Mouse (Mus musculus): ENCODE measurements around the gene Cln6.
"Not testable (repeated sequence)": the region's sequence is repeated elsewhere in the genome, so short reads cannot be mapped to it uniquely, and the experiment has no call there.

Cln6 gene

GRCm38 (mm10) chr9:62829877-62830276 is 8.7 kb upstream of the Cln6 start:
- DNase-seq (ENCODE audit: low read depth) = no peak

DNA sequence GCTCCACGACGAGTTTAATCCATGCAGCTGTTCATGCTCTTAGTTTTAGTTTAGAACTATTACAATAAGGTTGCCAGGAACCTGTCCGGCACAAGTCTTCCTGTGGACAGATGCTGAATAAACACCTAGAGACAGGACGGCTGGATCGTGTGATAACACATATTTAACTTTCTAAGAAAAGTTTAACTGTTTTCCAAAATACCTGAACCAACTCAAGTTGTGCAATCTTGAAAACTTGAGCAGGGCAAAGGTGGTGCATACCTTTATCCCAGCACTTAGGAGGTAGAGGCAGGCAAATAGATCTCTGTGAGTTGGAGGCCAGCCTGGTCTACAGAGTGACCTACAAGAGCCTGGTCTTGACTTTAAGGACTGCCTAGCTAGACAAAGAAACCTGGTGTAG is 3.7 kb upstream of the Cln6 start:
- no peak for DNase-seq (ENCODE audit: low read depth)

DNA sequence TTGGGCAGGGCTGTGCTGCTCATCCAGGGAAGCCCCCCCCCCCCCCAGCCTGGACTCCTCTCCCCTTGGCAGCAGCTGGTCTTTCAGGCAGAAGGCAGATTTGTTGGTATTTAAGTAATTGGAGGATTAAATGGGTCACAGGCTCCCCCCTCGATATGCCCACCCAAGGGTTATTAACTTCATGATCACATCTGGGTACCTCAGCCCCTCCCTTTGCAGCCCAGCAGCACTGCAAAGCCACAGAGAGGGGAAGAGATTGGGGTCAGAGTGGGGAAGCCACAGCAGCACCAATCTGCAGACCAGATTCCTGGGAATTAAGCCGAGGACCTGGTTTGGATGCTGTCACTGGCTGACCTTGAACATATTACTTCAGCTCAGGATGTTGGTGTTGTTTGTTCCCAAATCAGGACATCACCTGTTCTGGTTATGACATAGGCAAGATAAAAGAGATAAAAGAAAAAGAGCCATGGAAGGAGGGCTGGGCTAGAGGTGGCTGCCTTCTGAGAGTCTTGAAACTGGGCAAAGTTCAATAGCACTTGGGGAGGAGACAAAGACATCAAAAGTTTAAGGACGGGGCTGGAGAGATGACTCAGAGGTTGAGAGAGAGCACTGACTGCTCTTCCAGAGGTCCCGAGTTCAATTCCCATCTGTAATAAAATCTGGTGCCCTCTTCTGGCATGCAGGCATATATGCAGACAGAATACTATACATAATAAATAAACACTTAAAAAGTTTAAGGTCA is 2.7 kb upstream of the Cln6 start:
- DNase-seq (ENCODE audit: low read depth) = no peak

- DNase-seq (ENCODE audit: low read depth) = no peak
Observed at GRCm38 (mm10) chr9:62837611-62838010, 974 bp upstream of the Cln6 start.

DNA sequence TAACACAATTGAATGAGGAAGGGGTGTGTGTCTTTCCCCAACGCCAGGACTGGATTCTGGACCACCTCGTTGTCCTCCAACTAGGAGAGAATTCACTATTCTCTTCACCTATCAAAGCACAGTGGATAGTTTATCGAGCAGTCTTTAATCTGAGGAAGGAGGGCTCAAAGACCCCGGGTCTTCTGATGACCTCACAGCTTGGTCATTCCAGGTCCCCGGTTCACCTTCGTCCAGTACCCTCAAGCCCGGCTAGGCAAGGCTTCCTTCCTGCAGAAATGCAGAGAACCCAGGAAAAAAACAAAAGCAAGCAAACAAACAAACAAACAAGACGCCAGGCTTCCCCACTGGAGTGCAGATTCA is 459 bp upstream of the Cln6 start:
- no peak for DNase-seq (ENCODE audit: low read depth)

DNA sequence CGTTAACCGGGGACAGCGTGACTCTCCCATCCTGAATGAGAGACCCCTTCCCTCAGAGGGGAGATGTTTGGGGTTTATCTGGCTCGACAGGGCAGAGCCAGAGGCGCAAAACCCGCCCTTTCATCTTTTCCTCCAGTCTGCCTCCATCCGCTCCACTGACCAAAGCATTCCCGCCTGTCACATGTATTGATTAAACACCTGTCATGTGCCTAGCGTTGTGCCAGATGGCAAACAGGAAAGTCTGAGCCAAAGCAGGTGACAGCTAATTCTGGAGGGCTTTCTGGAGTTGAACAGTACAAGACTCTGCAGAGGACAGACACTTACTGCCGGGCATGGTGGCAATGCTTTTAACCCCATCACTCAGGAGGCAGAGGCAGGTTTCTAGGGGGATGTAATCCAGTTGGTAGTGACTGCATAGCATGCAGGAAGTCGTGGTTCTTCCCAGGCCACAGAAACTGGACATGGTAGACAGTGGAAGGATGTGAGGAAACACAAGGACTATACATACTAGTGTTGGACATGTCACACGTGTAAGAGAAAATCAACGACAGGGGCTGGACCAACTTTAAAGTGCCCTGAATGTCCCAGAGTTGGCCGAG is 686 bp downstream of the Cln6 start:
- DNase-seq (ENCODE audit: low read depth) = no peak

- DNase-seq (ENCODE audit: low read depth) = no peak
Observed at GRCm38 (mm10) chr9:62843356-62844024, 4.9 kb downstream of the Cln6 start.

GRCm38 (mm10) chr9:62844461-62844860 is 5.9 kb downstream of the Cln6 start:
- DNase-seq (ENCODE audit: low read depth) = no peak

GRCm38 (mm10) chr9:62847694-62848093 is 9.1 kb downstream of the Cln6 start:
- DNase-seq (ENCODE audit: low read depth) = peak; percentile 57

GRCm38 (mm10) chr9:62848641-62849040 is 10.1 kb downstream of the Cln6 start:
- DNase-seq (ENCODE audit: low read depth) = no peak

DNA sequence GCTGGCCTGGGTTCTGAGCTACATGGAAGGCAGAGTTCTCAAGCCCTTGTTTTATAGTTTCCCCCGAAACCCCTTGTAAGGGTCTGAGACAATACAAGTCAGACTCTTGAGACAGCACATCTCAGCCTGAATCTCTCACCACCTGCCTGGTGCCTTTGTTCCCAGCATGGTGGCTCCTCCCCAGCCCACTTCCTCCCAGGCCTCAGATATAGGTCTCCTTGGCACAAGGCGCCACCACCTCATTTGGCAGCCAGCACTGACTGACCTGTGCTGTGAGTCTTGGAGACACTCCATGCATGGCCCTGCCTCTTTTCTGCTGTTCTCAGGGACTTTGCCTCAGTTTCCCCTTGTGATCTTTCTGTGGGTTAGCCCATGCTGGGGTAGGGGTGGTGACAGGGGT is 13.0 kb downstream of the Cln6 start:
- no peak for DNase-seq (ENCODE audit: low read depth)

DNA sequence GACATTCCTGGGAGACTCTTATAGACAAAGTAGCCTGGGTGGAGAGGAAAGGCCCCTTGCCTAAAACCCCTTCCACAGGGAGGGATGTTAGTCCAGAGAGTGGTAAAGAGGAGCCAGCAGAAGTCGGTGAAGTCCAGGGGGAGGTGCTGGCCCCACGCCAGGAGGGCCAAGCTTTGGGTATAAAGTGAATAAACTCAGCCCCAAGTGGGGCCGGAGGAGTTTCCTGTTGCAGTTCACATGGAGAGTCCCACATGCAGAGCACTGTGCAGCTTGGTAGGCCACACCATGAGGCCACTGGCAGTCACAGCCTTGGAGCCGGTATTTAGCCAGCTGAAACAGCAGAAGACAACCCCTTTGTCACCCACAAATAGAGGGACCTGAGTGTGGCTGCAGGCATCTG is 15.9 kb downstream of the Cln6 start:
- DNase-seq (ENCODE audit: low read depth) = no peak

GRCm38 (mm10) chr9:62857216-62857615 is 18.6 kb downstream of the Cln6 start:
- no peak for DNase-seq (ENCODE audit: low read depth)

GRCm38 (mm10) chr9:62857719-62858261 is 19.2 kb downstream of the Cln6 start, which contains the start of gene Calml4:
Gene Calml4, plus strand, starts transcription at chr9:62858080.
- peak; percentile 61 for DNase-seq (ENCODE audit: low read depth)

DNA sequence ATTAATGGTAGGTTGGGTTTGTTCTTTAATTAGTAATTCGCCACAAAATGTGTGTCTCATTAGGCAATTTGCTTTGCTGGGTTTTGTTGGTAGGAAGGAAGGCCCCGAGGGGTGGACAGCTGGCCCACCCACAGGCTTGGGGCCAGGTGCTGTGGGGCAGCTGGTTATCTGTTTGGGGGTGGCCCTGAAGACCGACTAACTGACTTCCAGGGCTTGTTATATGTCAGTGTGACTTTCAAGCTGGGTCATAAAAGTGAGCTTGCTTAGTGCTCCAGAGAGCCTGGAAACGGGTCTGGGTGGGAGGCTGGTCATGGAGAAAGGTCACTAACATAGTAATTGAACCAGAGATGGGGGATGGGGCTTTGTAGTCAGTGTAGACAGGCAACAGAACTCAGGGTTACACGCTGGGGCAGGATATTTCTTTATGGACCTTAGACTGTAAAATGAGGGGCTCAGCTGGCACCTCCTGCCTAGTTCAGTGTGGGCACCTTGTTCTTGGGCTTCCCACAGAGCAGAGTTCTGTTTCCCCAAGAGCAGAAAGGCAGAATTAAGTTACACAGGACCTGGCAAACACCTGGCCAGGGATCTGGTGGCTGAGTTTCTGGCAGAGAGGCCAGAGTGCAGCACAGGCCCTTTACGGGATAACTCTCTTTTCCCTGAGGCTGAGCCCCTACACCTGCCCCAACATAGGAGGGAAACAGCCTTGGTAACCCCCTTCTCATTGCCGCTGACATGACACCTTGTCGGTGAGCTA is 19.9 kb downstream of the Cln6 start:
- no peak for DNase-seq (ENCODE audit: low read depth)

- not testable (repeated sequence) for DNase-seq (ENCODE audit: low read depth)
Observed at GRCm38 (mm10) chr9:62860102-62860501, 21.5 kb downstream of the Cln6 start.

GRCm38 (mm10) chr9:62860866-62861265 is 22.3 kb downstream of the Cln6 start:
- DNase-seq (ENCODE audit: low read depth) = no peak

GRCm38 (mm10) chr9:62869236-62869635 is 30.7 kb downstream of the Cln6 start:
- not testable (repeated sequence) for DNase-seq (ENCODE audit: low read depth)

GRCm38 (mm10) chr9:62870728-62871127 is 32.1 kb downstream of the Cln6 start:
- DNase-seq (ENCODE audit: low read depth) = no peak

GRCm38 (mm10) chr9:62876966-62877616 is 38.5 kb downstream of the Cln6 start:
- no peak for DNase-seq (ENCODE audit: low read depth)

DNA sequence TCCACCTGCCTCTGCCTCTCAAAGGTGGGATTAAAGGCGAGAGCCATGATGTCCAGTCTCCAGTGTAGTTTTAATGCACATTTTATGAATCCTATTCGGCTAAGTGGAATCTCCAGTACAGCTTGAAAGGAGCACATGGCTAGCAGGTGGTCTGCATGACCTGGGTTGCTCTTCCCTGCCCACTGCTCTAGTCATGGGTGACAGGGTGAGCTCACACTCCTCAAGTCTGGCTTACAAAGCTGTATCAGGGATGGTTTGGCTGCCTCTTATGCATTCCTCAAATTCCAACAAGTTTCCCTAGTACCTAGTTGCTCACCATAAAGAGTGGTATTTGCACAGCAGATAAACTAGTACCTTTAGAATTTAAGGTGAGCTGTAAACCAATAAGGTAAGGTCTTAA is 39.2 kb downstream of the Cln6 start:
- DNase-seq (ENCODE audit: low read depth) = no peak

GRCm38 (mm10) chr9:62881871-62882270 is 43.3 kb downstream of the Cln6 start:
- DNase-seq (ENCODE audit: low read depth) = no peak

Measured in fibroblast of lung, adult 2 months (primary cell).